Mouse (Mus musculus) spleen, postnatal 4 days (tissue): ENCODE measurements at regions not wholly inside any gene's neighbourhood (a gene's known extent, or its start where the extent isn't known, plus 50 kb on each side); places are given as distances from the start of the nearest gene placed in this dataset.

ENCODE experiments used
- DNase-seq, 2 experiments: peaks; one replicate each; pipeline ENCODE4 v3.0.0; 2022; ENCODE audit warnings: low spot score in 2 of 2

- no peak for DNase-seq
Measured at GRCm38 (mm10) chr14:71895468-71895867, 596.2 kb downstream of the Gm9195 start.

- no peak for DNase-seq
Measured at GRCm38 (mm10) chr14:71894811-71895210, 596.8 kb downstream of the Gm9195 start.

- no peak for DNase-seq
Measured at GRCm38 (mm10) chr14:71893361-71893760, 598.3 kb downstream of the Gm9195 start.

- DNase-seq: no peak
Measured at GRCm38 (mm10) chr14:71891667-71892066, 600.0 kb downstream of the Gm9195 start.

GRCm38 (mm10) chr14:71882871-71883270 lies 608.8 kb downstream of the Gm9195 start:
- no peak for DNase-seq

- DNase-seq: no peak
Measured at GRCm38 (mm10) chr14:71845546-71845945, 646.1 kb downstream of the Gm9195 start.

- no peak for DNase-seq
Measured at GRCm38 (mm10) chr14:71808863-71809487, 682.7 kb downstream of the Gm9195 start.

GRCm38 (mm10) chr14:71805624-71806023 lies 686.0 kb downstream of the Gm9195 start:
- no peak for DNase-seq

GRCm38 (mm10) chr14:71799861-71800260 lies 691.8 kb downstream of the Gm9195 start:
- peak in 1 of 2 experiments; percentile 27 for DNase-seq

GRCm38 (mm10) chr14:71795713-71796112 lies 695.9 kb downstream of the Gm9195 start:
- DNase-seq: no peak

- no peak for DNase-seq
Measured at GRCm38 (mm10) chr14:71776990-71777525, 714.6 kb downstream of the Gm9195 start.

GRCm38 (mm10) chr14:71766856-71767255 lies 724.8 kb downstream of the Gm9195 start:
- DNase-seq: no peak

GRCm38 (mm10) chr14:71728542-71728941 lies 763.1 kb downstream of the Gm9195 start:
- DNase-seq: no peak

- no peak for DNase-seq
Measured at GRCm38 (mm10) chr14:71723526-71723925, 768.1 kb downstream of the Gm9195 start.

GRCm38 (mm10) chr14:71709528-71710289 lies 781.9 kb downstream of the Gm9195 start:
- DNase-seq: no peak

- DNase-seq: no peak
Measured at GRCm38 (mm10) chr14:71692752-71693437, 798.7 kb downstream of the Gm9195 start.

- DNase-seq: no peak
Measured at GRCm38 (mm10) chr14:71674564-71674963, 817.1 kb downstream of the Gm9195 start.

- DNase-seq: no peak
Measured at GRCm38 (mm10) chr14:71673837-71674236, 817.8 kb downstream of the Gm9195 start.

- no peak for DNase-seq
Measured at GRCm38 (mm10) chr14:71672481-71672880, 819.2 kb downstream of the Gm9195 start.

- no peak for DNase-seq
Measured at GRCm38 (mm10) chr14:71671994-71672393, 819.6 kb downstream of the Gm9195 start.

- DNase-seq: peak in 1 of 2 experiments; percentile 14
Measured at GRCm38 (mm10) chr14:71670435-71670834, 821.2 kb downstream of the Gm9195 start.

GRCm38 (mm10) chr14:71666656-71667055 lies 825.0 kb downstream of the Gm9195 start:
- DNase-seq: no peak
